Mouse (Mus musculus): ENCODE measurements around the gene Trim8.

Gene Trim8

GRCm38 (mm10) chr19:46479306-46480075, 22.0 kb upstream of the Trim8 start:
- DNase-seq (ENCODE audit: low read depth), result peak; percentile 15

GRCm38 (mm10) chr19:46480624-46481345, 20.7 kb upstream of the Trim8 start:
- DNase-seq (ENCODE audit: low read depth), result peak; percentile 24

GRCm38 (mm10) chr19:46481352-46481751, 20.1 kb upstream of the Trim8 start:
- no peak for DNase-seq (ENCODE audit: low read depth)

- DNase-seq (ENCODE audit: low read depth), result peak; percentile 89
Measured at GRCm38 (mm10) chr19:46481756-46482155, 19.7 kb upstream of the Trim8 start.

GRCm38 (mm10) chr19:46482896-46483516, 18.5 kb upstream of the Trim8 start:
- DNase-seq (ENCODE audit: low read depth), result peak; percentile 18

GRCm38 (mm10) chr19:46483701-46484328, 17.7 kb upstream of the Trim8 start:
- peak; percentile 57 for DNase-seq (ENCODE audit: low read depth)

- DNase-seq (ENCODE audit: low read depth), result peak; percentile 60
Measured at GRCm38 (mm10) chr19:46484518-46484917, 17.0 kb upstream of the Trim8 start.

GRCm38 (mm10) chr19:46485847-46486246, 15.7 kb upstream of the Trim8 start:
- no peak for DNase-seq (ENCODE audit: low read depth)

- DNase-seq (ENCODE audit: low read depth), result no peak
Measured at GRCm38 (mm10) chr19:46486709-46487108, 14.8 kb upstream of the Trim8 start.

GRCm38 (mm10) chr19:46489448-46489847, 12.1 kb upstream of the Trim8 start:
- DNase-seq (ENCODE audit: low read depth), result no peak

GRCm38 (mm10) chr19:46490634-46491033, 10.9 kb upstream of the Trim8 start:
- peak; percentile 81 for DNase-seq (ENCODE audit: low read depth)

GRCm38 (mm10) chr19:46495136-46495535, 6.4 kb upstream of the Trim8 start:
- DNase-seq (ENCODE audit: low read depth), result no peak

- DNase-seq (ENCODE audit: low read depth), result no peak
Measured at GRCm38 (mm10) chr19:46497230-46497629, 4.3 kb upstream of the Trim8 start.

GRCm38 (mm10) chr19:46499539-46499835, 2.0 kb upstream of the Trim8 start:
- DNase-seq (ENCODE audit: low read depth), result no peak

GRCm38 (mm10) chr19:46499836-46500580, 1.5 kb upstream of the Trim8 start:
- DNase-seq (ENCODE audit: low read depth), result peak; percentile 100

- peak; percentile 87 for DNase-seq (ENCODE audit: low read depth)
Measured at GRCm38 (mm10) chr19:46500581-46501341, 741 bp upstream of the Trim8 start.

GRCm38 (mm10) chr19:46502069-46502455, 560 bp downstream of the Trim8 start:
- DNase-seq (ENCODE audit: low read depth), result peak; percentile 82

- DNase-seq (ENCODE audit: low read depth), result peak; percentile 93
Measured at GRCm38 (mm10) chr19:46502471-46503166, 1.1 kb downstream of the Trim8 start.

GRCm38 (mm10) chr19:46503351-46504084, 2.0 kb downstream of the Trim8 start:
- DNase-seq (ENCODE audit: low read depth), result peak; percentile 97

GRCm38 (mm10) chr19:46504085-46504552, 2.6 kb downstream of the Trim8 start:
- peak; percentile 85 for DNase-seq (ENCODE audit: low read depth)

Measured in NIH3T3 (cell line).